Mouse (Mus musculus) cerebellum, adult 11 months (tissue): ENCODE data around the gene 4930558C23Rik.
"Not testable (repeated sequence)": the region's sequence is repeated elsewhere in the genome, so short reads cannot be mapped to it uniquely, and the experiment has no call there.

Experiments
- DNase-seq: peaks from one replicate; pipeline ENCODE4 v3.0.0; 2022

4930558C23Rik gene

DNA sequence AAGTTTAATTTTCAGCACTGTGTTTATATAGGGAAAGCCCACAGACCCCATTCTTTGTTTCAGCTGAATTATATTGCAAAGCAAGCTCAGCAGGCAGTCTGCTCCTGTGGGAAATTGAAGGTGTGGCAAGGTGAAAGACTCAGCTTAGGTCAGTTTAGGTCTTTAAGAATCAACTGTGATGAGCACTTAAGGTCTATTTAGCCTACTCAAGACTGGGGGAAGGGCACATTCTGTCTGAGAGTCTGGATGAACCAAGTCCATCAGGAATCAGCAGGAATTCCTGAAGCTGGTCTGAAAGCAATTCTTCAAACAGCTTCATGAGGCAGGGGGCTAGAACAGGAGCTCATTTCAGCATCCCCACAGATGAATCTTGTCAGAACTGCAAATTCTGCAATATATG is 32.5 kb downstream of the 4930558C23Rik start:
- DNase-seq = no peak

GRCm38 (mm10) chr3:95360276-95360675 is 42.4 kb downstream of the 4930558C23Rik start:
- DNase-seq = not testable (repeated sequence)

- no peak for DNase-seq
Observed at GRCm38 (mm10) chr3:95357746-95358145, 44.9 kb downstream of the 4930558C23Rik start.

- peak; percentile 92 for DNase-seq
Observed at GRCm38 (mm10) chr3:95356701-95357449, 45.8 kb downstream of the 4930558C23Rik start, which contains the start of gene Setdb1. Gene Setdb1 (minus strand): TSS chr3:95357202.

GRCm38 (mm10) chr3:95355911-95356544 is 46.6 kb downstream of the 4930558C23Rik start:
- not testable (repeated sequence) for DNase-seq

DNA sequence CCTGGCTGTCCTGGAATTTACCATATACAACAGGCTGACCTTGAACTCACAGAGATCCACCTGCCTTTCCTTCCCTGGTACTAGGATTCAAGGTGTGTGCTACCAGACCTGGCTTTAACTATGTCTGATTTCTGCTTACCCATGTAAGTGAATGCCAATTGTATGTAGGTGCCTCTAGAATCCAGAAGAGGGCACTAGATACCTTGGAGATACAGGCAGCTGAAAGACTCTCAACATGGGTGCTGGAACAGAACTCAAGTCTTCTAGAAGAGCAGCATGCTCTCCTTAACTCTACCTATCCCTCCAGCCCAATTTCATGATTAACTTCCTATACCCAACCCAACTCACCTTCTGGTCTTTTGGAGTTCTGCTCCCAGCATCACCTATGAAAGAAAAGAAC is 53.1 kb downstream of the 4930558C23Rik start:
- no peak for DNase-seq

GRCm38 (mm10) chr3:95348343-95348742 is 54.3 kb downstream of the 4930558C23Rik start:
- DNase-seq = not testable (repeated sequence)

DNA sequence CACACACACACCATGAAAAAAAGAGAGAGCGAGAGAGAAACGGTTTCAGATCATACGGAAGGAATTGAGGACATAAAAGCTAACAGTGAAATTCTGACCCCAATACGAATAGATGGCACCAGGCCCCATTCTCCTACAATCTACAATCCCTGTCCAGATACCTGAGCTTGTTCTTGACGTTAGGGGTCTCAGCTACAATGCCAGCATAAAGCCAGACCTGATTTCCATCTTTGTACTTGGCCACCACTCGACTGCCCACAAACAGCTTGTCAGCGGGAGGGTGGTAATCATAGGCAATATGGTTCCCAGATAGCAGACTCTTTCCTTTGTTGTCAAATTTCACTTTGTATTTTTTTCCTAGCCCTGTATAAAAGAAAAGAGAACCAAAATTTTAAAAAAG is 56.2 kb downstream of the 4930558C23Rik start:
- DNase-seq = no peak

GRCm38 (mm10) chr3:95343356-95344000 is 59.2 kb downstream of the 4930558C23Rik start:
- not testable (repeated sequence) for DNase-seq

GRCm38 (mm10) chr3:95338251-95338650 is 64.4 kb downstream of the 4930558C23Rik start:
- DNase-seq = no peak

GRCm38 (mm10) chr3:95337345-95337744 is 65.3 kb downstream of the 4930558C23Rik start:
- DNase-seq = no peak
